Mouse (Mus musculus) 3134 (cell line): ENCODE data around the gene Map3k7.

ENCODE experiments used
- DNase-seq: peaks from one replicate; pipeline ENCODE4 v3.0.0-alpha.2; 2011; ENCODE audit warnings: low spot score; ENCODE audit not compliant: insufficient read length; ENCODE audit errors: extremely low read depth

The Map3k7 gene

DNA sequence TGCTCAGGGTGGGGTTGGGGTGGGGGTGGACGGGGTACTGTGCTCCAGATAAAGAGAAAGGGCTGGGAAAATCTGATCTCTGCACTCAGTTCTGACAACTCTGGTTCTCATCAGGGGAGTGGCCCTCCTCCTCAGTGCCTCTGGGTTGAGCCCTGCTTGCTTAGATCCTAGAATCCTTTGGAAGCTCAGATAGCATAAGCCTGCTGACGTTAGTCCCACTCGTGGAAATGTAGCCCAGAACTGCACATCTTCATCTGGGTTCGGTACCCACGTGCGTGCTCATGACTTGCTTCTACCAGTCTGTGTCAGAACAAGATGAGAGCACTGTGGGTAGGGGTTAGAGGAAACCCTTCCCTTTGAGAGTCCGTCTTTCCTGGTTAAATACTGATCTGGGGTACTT, 92.5 kb downstream of the Map3k7 start:
- DNase-seq = no peak

DNA sequence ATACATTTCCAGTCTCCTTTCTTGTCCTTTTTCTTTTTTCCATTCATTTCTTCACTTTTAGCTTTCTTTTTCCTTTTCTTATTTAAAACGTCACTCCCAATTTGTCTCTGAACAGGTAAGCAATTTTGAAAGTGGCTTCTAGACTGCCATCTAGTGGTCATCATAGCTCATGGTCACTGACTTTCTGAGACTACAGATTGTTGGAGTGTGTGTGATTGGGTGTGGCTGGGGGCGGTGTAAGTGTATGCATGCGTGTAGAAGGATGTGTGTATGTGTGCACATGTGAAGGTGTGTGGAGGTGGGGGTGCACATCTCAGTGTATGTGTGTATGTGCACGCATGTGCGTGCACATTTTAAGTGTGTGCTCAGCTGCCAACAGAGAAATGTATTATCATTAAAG, 93.2 kb downstream of the Map3k7 start:
- DNase-seq = no peak

DNA sequence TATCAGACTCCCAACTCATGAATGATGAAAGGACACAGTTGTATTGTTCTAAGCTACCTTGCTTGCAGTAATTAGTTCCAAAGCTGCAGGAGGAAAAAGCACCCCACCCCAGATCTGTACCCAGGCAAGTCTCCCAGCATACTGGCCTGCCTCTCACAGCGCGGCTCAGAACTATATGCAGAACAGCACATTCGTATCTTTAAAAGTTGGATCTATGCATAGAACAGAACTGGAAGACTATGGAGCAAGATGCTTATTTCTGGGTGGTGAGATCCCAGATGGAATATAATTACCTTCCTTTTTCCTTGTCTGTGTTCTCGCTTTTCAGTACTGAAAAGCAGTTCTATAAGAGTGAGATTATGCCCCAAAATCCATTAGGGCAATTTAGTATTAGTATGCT, 96.8 kb downstream of the Map3k7 start:
- no peak for DNase-seq

DNA sequence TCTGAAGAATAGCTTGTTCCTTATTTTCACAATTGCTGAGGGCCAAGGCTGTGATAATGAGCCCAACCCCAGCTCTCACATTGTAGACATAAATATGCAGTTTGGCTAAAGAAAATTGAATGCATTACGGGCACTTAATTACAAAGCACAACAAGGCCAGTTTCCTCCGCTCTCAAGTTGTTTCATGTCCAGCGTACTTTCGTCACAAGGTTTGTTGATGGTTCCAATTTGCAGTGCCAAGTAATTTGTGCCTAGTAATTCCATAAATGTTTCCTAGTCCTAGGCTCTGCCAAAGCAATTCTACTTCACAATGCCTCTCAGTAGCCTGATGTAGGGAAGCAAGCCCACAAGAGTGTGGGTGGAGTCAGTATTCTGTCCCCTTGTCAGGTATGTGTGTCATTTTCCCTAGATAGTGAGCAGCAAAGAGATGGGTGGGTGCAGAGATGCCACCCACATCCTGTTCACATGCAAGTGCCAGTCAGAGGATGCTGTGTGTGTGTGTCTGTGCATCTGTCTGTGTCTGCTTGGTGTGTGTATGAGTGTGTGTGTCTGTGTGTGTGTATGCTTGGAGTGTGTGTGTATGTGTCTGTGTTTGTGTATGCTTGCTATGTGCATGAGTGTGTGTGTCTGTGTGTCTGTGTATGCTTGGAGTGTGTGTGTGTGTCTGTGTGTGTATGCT, 98.6 kb downstream of the Map3k7 start:
- DNase-seq = no peak

DNA sequence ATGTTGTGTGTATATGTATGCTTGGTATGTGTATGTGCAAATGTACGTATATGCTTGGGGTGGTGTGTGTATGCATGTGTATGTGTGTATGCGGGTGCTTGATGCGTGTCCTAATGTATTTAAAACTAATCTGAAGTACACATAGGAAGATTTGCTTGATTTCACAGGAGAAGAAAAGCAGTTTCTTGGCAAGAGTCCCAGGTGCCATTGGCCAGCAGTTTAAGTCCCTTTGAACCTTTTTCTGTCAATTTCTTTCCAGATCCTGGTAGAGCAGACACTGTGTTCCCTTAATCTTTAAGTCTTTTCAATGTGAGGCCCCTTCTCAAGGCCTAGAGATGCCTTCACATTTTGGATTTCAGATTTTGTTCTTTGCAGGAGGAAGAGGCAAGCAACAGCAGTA, 99.4 kb downstream of the Map3k7 start:
- no peak for DNase-seq
